Mouse (Mus musculus) embryonic stem cell, embryonic (primary cell): ENCODE measurements around the gene Hap1.

Source experiments
- CTCF ChIA-PET, 4 experiments: fragments of 300-600 bp in 2 of 4; fragments of 350-600 bp in 2 of 4; sonication (Branson Sonifier 250); formaldehyde crosslinking; loops; one replicate each; lab custom pipeline; 2022; ENCODE audit warnings: inconsistent platforms in 2 of 4; lab: Charles Lee
- POLR2A ChIA-PET, 4 experiments: fragments of 300-600 bp in 2 of 4; fragments of 350-600 bp in 2 of 4; sonication (Branson Sonifier 250); formaldehyde crosslinking; loops; one replicate each; lab custom pipeline; 2022; ENCODE audit warnings: antibody characterized with exemption in 4 of 4, inconsistent platforms in 1 of 4; lab: Charles Lee

Gene Hap1

DNA sequence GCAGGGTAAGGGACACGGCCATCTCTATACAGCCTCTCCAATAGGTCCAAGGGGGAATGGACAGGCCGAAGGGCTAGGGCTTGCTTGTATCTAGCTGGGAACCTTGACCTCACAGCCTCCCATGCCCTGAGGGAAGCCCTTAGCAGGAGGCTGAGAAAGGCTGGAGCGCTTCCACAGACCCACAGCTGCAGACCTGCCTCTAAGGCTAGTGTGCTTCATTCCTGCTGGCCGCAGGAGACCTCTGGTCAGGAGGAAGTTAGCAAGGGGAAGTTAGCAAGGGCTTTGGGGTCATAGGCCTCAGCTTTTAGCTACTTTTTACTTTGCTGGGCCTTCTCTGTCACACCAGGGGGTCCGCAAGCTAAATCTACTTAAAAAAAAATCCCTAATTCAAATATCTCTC lies 22.5 kb upstream of the Hap1 start:
- ChIA-PET POLR2A (interaction anchor here in 3 of 4 experiments (0.6 to 20.1 kb wide), 14 partner anchors 11 to 150 kb away, joined by 3 to 626 read pairs (median 6); partner anchors contain the start of genes Jup (in 3 of the 3), Acly (in 2 of the 3), Eif1 (in 2 of the 3) and Hap1 (in 1 of the 3)), CTCF (interaction anchor here in 2 of 4 experiments (0.6 to 1.2 kb wide), 2 partner anchors 12 to 63 kb away, joined by 3 to 6 read pairs; partner anchors contain the start of genes Klhl10 (in 1 of the 2) and Nt5c3b (in 1 of the 2))

DNA sequence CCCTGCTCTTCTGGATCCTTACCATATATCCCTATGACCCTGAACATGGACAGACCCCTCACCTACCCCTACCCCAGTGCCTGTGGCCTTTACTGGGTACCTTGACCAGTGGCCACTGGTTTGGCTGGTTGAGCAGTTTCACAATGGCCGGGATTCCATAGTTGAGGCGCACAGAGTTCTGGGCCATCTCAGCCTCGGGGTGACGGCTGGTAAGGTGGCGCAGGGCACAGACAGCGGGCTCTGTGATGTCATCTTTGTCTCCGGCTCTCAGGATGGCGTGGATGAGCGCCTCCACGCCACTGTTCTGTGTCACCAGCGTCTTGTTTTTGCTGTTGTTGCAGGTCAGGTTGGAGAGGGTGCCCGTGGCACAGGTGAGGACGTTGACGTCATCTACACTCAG lies 22.1 kb upstream of the Hap1 start:
- CTCF ChIA-PET = interaction anchor here in 2 of 4 experiments (1.2 to 2.5 kb wide), 3 partner anchors 13 to 18 kb away, joined by 3 to 24 read pairs (median 4); partner anchors contain the start of gene Jup (in 1 of the 2)
- POLR2A ChIA-PET = interaction anchor here (0.9 to 20.1 kb wide), 20 partner anchors 11 to 150 kb away, joined by 3 to 626 read pairs (median 12); partner anchors contain the start of genes Jup (in 4 of the 4), Hap1 (in 3 of the 4), Acly (in 2 of the 4) and Eif1 (in 1 of the 4)

DNA sequence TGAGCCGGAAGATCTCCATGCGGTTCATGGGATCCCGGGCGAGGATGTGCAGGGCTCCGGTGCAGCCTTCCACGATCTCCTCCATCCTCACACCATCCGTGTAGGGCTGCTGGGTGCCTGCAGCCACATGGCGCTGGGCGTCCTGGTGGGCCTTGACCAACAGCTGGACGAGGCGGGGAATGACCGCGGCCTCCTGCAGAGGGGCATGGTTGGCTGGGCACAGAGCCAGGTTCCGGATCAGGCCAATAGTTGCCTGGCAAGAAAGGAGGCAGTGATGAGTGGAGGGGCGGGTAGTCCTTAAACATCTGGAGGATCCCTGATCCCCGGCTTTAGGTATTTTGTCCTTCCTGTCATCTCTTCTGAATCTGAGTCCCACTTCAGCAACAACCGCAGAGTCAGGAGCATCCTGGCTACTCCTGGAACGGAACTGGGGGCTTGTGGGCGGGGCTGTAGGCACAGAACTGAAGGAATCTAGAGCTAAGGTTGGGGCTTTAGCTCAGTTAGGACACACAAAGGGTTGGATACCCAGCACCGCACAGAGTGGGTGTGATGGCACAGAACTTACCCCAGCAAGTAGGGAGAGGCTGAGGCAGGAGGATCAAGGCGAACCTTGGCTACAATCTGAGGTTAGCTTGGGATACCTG lies 20.9 kb upstream of the Hap1 start:
- POLR2A ChIA-PET = interaction anchor here (0.6 to 20.1 kb wide), 61 partner anchors 8 to 1724 kb away, joined by 3 to 626 read pairs (median 6); partner anchors contain the start of genes Jup (in 4 of the 4), Acly (in 3 of the 4), Eif1 (in 3 of the 4) and Hap1 (in 3 of the 4)
- CTCF ChIA-PET = interaction anchor here (0.8 to 2.5 kb wide), 19 partner anchors 8 to 37 kb away, joined by 3 to 24 read pairs (median 5); partner anchors contain the start of genes Jup (in 3 of the 4) and P3h4 (in 1 of the 4)

DNA sequence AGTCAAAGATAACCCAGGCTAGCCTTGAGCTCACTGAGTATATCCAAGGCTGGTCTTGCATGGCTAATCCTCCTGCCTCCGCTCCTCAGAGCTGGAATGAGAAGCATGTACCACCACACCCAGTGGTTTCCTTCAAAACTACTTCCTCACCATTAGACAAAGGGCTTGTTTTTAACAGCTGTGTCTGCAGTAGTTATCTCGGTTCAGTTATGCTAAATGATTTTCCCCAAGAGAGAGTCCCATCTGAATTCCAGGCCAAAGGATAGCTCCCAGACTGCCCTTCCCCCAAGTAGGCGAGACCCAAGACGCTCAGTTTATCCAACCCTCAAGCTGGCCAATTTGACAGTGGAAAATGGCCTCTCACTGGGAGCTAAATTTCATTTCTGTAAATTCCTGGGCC lies 20.1 kb upstream of the Hap1 start:
- CTCF ChIA-PET = interaction anchor here (0.6 to 2.5 kb wide), 24 partner anchors 9 to 1457 kb away, joined by 3 to 24 read pairs (median 5); partner anchors contain the start of genes Jup (in 3 of the 4), Eif1 (in 1 of the 4) and P3h4 (in 1 of the 4)
- POLR2A ChIA-PET = interaction anchor here (0.5 to 20.1 kb wide), 72 partner anchors 8 to 925 kb away, joined by 3 to 626 read pairs (median 6); partner anchors contain the start of genes Eif1 (in 4 of the 4), Jup (in 4 of the 4), P3h4 (in 4 of the 4) and Acly (in 3 of the 4)

DNA sequence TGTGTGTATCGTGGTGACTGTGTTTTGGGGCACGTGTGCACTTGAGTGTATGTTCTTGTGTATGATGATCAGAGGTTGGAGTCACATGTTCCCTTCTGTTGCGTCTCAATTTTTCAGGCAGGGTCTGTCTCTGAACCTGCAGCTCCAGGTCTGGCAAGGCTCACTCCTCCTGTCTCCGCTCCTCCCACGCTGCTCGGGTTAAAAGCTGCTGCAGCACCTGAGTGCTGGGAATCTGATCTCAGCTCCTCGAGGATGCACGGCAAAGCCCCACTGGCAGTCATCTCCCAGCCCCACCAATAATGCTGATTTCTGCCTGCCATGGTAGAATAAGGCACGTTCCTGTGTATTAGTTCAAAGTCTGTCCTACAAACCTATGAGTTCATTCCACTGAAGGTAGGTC lies 19.2 kb upstream of the Hap1 start:
- POLR2A ChIA-PET = interaction anchor here (1.1 to 20.1 kb wide), 30 partner anchors 8 to 178 kb away, joined by 3 to 626 read pairs (median 14); partner anchors contain the start of genes Jup (in 4 of the 4), Eif1 (in 3 of the 4), Acly (in 2 of the 4) and P3h4 (in 2 of the 4)

DNA sequence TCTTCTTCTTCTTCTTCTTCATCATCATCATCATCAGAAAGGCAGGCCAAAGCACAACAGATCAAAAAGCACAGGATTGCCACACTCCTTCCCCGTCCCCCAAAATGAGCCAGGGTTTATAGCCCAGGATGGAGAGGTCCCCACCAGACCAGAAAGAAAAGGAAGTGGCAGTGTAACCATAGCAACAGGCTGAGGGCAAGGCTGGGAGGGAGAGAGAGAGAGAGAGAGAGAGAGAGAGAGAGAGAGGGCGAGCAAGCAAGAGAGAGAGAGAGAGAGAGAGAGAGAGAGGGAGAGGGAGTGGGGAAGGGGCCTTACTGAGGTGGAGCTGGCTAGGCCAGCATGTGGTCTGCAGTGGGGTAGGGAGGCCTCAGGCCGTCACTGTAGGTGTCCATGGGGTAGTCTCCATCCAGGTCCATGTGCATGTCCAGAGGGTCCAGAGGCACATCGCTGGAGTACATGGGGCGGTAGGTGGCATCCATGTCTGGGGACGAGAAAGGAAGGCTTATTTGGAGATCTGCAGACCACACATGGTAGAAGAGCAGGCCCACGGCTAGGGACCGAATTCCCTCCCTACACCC lies 16.1 kb upstream of the Hap1 start:
- ChIA-PET CTCF (interaction anchor here in 3 of 4 experiments (0.7 to 2.7 kb wide), 5 partner anchors 8 to 49 kb away, joined by 3 to 8 read pairs (median 4); no protein-coding TSS in a partner anchor), POLR2A (interaction anchor here (0.6 to 20.1 kb wide), 11 partner anchors 8 to 52 kb away, joined by 3 to 626 read pairs (median 4); partner anchors contain the start of genes Eif1 (in 2 of the 4), Jup (in 2 of the 4) and Hap1 (in 1 of the 4))

More for the DNA sequence above, 19.2 kb upstream of the Hap1 start:
- CTCF ChIA-PET = interaction anchor here in 3 of 4 experiments (0.8 to 2.5 kb wide), 10 partner anchors 9 to 93 kb away, joined by 3 to 24 read pairs (median 5); partner anchors contain the start of genes Hap1 (in 1 of the 3), Jup (in 1 of the 3) and P3h4 (in 1 of the 3)

DNA sequence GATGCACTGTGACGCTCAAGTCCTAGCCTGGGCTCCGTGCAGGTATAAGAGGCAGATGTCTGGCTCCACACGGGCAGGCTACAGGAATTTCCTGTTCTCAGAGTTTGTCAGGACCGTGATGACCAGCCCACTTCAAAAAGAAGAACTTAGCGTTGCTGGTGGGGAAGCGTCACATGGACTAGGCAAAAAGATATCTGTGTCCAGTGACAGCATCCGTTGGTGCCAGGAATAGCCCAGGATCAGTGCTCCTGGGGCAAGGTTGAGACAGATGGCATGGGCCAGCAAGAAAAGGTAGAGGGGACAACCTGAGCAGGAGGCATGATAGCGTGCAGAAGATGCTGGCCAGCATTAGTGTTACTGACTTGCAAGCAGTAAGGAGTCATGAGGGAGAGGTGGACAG lies 13.9 kb upstream of the Hap1 start:
- ChIA-PET CTCF (interaction anchor here in 1 of 4 experiments (0.5 kb wide), 1 partner anchor 195 kb away, joined by 4 read pairs; no protein-coding TSS in a partner anchor), POLR2A (interaction anchor here in 3 of 4 experiments (1.1 to 20.1 kb wide), 9 partner anchors 14 to 50 kb away, joined by 3 to 626 read pairs (median 8); partner anchors contain the start of genes Eif1 (in 2 of the 3) and Jup (in 2 of the 3))

DNA sequence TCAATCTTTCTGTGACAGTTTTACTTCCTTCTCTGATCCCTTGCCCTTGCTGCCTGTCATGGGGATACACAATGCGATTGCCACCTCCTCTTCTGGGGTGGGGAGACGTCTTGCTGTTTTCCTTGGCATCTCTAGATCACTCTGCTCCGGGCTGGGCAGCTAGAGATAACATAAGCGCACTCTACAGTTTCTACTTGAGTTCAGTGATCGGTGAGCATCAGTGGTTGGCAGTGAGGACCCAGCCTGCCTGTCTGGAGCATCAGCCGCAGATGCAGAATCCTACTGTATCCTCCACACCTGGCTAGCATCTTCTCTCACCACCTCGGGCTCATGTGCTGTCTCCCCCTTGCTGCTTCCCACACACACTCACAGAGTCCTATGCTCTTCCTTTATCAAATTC lies 13.2 kb upstream of the Hap1 start:
- CTCF ChIA-PET = interaction anchor here in 1 of 4 experiments (0.9 to 1.2 kb wide), 2 partner anchors 14 to 28 kb away, joined by 3 read pairs; partner anchors contain the start of gene Jup
- POLR2A ChIA-PET = interaction anchor here in 3 of 4 experiments (0.6 to 13.3 kb wide), 9 partner anchors 11 to 48 kb away, joined by 3 to 425 read pairs (median 6); partner anchors contain the start of genes Jup (in 2 of the 3), Eif1 (in 1 of the 3) and P3h4 (in 1 of the 3)

DNA sequence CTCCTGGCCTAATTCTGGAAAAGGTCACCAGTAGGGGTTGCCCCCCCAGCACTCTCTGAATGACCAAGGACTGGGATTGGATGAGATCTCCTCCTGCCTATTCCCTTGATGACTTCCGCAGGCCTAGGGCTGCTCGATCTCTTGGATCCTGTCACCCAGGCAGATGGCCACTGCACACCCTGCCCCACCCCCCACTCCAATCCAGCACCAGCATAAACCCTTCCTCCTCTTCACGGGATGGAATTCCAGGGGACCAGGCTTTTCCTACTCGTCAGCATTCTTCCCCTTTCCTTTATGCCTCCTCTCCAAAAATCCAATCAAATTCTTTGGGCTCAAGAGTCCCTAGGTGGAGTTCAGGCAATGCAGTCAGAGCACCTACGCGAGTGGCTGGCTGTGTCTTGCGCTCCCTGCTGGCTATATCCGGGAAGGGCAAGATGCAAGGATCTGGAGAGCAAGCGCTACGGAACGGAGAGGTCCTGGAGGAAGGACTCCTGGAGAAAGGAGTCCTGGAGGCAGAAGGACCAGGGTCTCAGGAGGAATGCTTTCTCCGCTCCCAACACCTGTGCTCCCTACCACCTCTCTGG lies 7.1 kb upstream of the Hap1 start:
- CTCF ChIA-PET = interaction anchor here in 3 of 4 experiments (0.5 to 3.0 kb wide), 10 partner anchors 10 to 83 kb away, joined by 3 to 29 read pairs (median 4); partner anchors contain the start of gene Jup (in 2 of the 3)
- POLR2A ChIA-PET = interaction anchor here in 3 of 4 experiments (0.9 to 3.2 kb wide), 15 partner anchors 8 to 109 kb away, joined by 3 to 38 read pairs (median 4); partner anchors contain the start of genes Eif1 (in 2 of the 3), Jup (in 2 of the 3) and Klhl11 (in 1 of the 3)

DNA sequence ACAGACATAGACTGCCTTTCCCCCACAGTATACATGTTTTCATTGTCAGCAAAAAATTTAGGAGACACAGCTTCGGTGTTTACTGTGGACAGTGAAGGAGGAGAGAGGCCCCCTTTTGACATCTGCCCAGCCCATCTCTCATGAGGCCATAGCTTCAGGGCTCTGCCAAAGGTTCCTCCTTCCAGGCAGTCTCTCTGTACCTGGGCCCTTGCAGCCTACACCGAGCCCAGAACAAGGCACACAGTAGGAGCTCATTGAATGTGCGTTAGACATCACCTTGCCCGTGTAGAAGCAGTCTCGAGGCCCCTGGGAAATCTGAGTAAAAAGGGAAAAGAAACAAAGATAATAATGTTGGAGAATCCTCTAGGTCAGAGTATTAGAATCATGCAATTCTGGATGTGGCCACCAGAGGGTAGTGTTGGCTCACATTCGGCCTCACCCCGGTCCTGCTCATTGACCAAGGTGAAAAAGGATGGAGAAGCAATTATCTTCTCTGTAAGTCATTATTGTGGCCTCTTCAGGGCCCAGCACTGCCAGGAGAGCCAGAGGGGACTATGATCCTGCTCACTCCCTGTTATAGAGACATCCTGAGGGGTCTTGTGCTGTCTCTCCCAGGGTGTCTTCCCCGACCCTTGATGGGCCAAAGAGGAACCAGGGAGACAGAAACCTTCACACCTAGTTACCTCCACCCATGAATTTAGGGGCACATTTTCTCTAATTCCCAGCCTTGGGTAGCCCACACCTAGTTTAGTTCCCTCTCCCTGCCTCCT lies 6.5 kb upstream of the Hap1 start:
- CTCF ChIA-PET = interaction anchor here in 3 of 4 experiments (0.6 to 1.3 kb wide), 18 partner anchors 10 to 1325 kb away, joined by 3 to 10 read pairs (median 3); partner anchors contain the start of genes Jup (in 2 of the 3) and Klhl11 (in 1 of the 3)
- POLR2A ChIA-PET = interaction anchor here in 2 of 4 experiments (0.6 to 1.1 kb wide), 10 partner anchors 15 to 110 kb away, joined by 3 to 4 read pairs (median 3); partner anchors contain the start of genes Eif1 (in 1 of the 2), Gast (in 1 of the 2) and P3h4 (in 1 of the 2)

DNA sequence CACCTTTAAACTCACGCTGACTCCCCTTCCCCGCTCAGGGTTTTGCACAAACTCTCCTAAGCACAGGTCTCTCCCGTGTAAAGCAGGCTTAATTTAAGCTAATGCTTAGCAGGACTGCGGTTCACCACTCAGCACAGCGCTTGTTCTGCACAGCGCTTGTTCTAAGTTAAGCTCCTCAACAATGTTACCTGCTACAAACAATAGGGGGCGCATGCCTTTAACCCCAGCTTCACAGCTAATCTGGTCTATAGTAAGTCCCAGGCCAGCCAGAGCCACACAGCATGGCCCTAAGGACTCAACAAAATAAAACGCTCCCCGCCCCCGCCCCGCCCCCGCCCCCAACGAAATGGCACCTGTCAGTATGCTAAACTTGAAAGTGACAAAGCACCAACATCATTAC lies 5.1 kb upstream of the Hap1 start:
- ChIA-PET POLR2A (interaction anchor here in 2 of 4 experiments (0.7 to 10.9 kb wide), 4 partner anchors 9 to 39 kb away, joined by 3 to 209 read pairs (median 6); partner anchors contain the start of gene Eif1 (in 1 of the 2)), CTCF (interaction anchor here in 2 of 4 experiments (1.3 to 2.2 kb wide), 3 partner anchors 47 kb away, joined by 6 to 10 read pairs (median 10); no protein-coding TSS in a partner anchor)

DNA sequence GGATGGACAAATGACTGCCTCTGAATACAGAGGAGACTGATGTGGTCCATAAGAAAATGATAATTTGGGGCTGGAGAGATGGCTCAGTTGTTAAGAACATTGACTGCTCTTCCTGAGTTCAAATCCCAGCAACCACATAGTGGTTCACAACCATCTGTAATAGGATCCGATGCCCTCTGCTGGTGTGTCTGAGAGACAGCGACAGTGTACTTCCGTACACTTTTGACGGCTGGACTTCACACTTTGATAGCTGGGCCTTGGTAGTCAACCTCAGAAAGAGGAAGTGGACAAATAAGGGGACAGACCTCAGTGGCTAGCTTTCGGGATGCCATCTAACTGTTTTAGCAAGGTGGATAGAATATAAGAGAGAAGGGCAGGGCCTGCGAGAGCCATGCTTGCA lies 4.2 kb upstream of the Hap1 start:
- ChIA-PET POLR2A (interaction anchor here in 3 of 4 experiments (0.5 to 10.9 kb wide), 17 partner anchors 8 to 167 kb away, joined by 3 to 226 read pairs (median 4); partner anchors contain the start of genes Eif1 (in 2 of the 3), Jup (in 2 of the 3), Acly (in 1 of the 3) and Klhl11 (in 1 of the 3)), CTCF (interaction anchor here in 2 of 4 experiments (2.2 kb wide), 2 partner anchors 48 kb away, joined by 6 to 10 read pairs; no protein-coding TSS in a partner anchor)

DNA sequence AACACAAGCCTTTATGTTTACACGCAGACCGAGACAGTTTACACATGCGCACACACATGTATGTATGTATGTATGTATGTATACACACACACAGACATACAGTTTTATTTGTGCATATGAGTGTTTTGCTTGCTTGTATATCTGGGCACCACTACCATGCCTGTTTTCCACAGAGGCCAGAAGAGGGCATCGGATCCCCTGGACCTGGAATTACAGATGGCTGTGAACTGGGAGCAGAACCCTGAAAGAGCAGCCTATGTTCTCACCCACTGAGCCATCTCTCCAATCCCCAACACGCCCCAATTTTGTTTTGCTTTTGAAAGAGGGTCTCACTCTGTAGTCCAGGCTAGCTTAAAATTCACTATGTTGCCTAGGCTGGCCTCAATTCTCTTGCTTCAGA lies 1.5 kb upstream of the Hap1 start:
- CTCF ChIA-PET = interaction anchor here in 3 of 4 experiments (0.5 to 1.8 kb wide), 11 partner anchors 8 to 822 kb away, joined by 3 to 7 read pairs (median 4); partner anchors contain the start of genes Jup (in 1 of the 3), Klhl10 (in 1 of the 3), Nt5c3b (in 1 of the 3) and P3h4 (in 1 of the 3)
- POLR2A ChIA-PET = interaction anchor here (0.6 to 10.9 kb wide), 55 partner anchors 8 to 582 kb away, joined by 3 to 226 read pairs (median 6); partner anchors contain the start of genes Eif1 (in 3 of the 4), Jup (in 3 of the 4), Acly (in 2 of the 4) and Stat3 (in 2 of the 4)

DNA sequence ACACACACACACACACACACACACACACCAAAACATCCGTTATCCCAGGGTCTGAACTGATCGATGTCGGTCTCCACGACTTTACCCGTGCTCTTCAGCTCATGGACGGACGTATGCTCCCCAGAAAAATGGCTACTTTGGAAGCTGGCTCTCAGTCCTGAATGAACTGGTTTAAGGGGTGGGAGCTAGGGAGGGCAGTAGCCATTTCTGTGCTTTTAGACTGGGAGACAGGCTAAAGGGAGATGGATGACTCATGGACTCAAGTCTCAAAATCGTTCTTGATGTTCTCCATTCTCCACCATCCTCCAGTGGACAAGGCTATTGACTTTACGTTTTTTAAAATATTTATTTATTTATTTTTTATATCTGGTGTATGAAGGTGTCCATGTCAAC lies 887 bp upstream of the Hap1 start:
- CTCF ChIA-PET = interaction anchor here in 3 of 4 experiments (1.1 to 1.8 kb wide), 6 partner anchors 9 to 72 kb away, joined by 3 to 7 read pairs (median 4); partner anchors contain the start of gene P3h4 (in 1 of the 3)
- POLR2A ChIA-PET = interaction anchor here (0.6 to 10.9 kb wide), 57 partner anchors 9 to 614 kb away, joined by 3 to 226 read pairs (median 6); partner anchors contain the start of genes Acly (in 3 of the 4), Eif1 (in 3 of the 4), Jup (in 3 of the 4) and Stat3 (in 2 of the 4)
